Mouse (Mus musculus) ovary, adult 10 weeks (tissue): Measurements from ENCODE around the gene Vdr. TPM values are rescaled to one million over a fixed set of nuclear protein-coding genes. Genes with fewer than 3 reads are reported as not detected.

Experiments
- polyA plus RNA-seq: library from polyadenylated mRNA; stranded (reverse); fragments of 350-450 nt; fragmentation: Illumina TruSeq; extraction: RNeasy Lipid Tissue Mini Kit (QIAGEN cat#74804); gene quantifications from one replicate; pipeline ENCODE4 v1.2.3, GENCODE M21; 2014

Vdr gene
- 1.7 TPM for polyA plus RNA-seq

GRCm38 (mm10) chr15:97910530-97910929, at the start of gene Vdr:
Gene Vdr (minus strand): TSS chr15:97910630.

GRCm38 (mm10) chr15:97844037-97845034, 66.1 kb downstream of the Vdr start, which contains the start of gene Hdac7:
Gene Hdac7 (minus strand): TSS chr15:97844502.

Other genes with a start within 250 kb of the Vdr start
- 30.4 TPM for gene Rpap3, start 204.8 kb downstream of the Vdr start, polyA plus RNA-seq
- 0.54 TPM for gene Endou, start 179.3 kb downstream of the Vdr start, polyA plus RNA-seq
- gene Rapgef3, start 142.7 kb downstream of the Vdr start, polyA plus RNA-seq, result not detected
- 29.7 TPM for gene Slc48a1, start 132.1 kb downstream of the Vdr start, polyA plus RNA-seq
- gene Hdac7, start 66.1 kb downstream of the Vdr start, polyA plus RNA-seq, result 3.2 TPM
- 10.4 TPM for gene Tmem106c, start 53.6 kb upstream of the Vdr start, polyA plus RNA-seq
- gene Col2a1, start 94.1 kb upstream of the Vdr start, polyA plus RNA-seq, result not detected
- gene Pfkm, start 182.0 kb upstream of the Vdr start, polyA plus RNA-seq, result 5.7 TPM
- gene Senp1, start 183.1 kb upstream of the Vdr start, polyA plus RNA-seq, result 52.8 TPM